Mouse (Mus musculus): ENCODE measurements at regions not wholly inside any gene's neighbourhood (a gene's known extent, or its start where the extent isn't known, plus 50 kb on each side); places are given as distances from the start of the nearest gene placed in this dataset.

DNA sequence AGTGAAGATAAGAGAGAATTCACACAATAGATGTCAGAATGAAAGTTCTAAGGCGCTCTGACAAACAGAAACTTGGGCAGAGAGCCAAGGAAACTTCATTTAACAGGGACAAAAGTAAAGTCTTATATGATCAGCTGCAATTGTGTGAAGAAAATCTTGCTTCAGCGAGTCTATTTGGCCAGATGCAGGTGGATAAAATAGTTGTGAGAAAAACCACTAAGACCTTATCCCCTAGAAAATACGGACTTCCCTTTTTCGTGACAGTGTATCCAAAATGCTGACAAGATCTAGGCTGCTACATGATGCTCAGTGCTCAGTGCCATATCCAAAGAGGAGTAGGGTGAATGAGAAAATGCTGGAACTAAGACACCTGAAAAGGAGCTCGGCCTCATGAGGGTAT, 274.7 kb upstream of the Ppargc1a start:
- TF ChIP-seq CTCF (IDR thresholded peaks at IDR 0.05; ENCODE audit: low read depth, low read length) (no peak), POLR2A (IDR thresholded peaks at IDR 0.05; ENCODE audit: extremely low read depth, insufficient read depth, low read length) (no peak)
